Mouse (Mus musculus) retina, embryonic 14.5 days (tissue): ENCODE results near the gene Tbc1d21.

Source experiments
- DNase-seq: peaks from one replicate; pipeline ENCODE4 v3.0.0-alpha.2; 2015; ENCODE audit warnings: low spot score

Tbc1d21 gene

DNA sequence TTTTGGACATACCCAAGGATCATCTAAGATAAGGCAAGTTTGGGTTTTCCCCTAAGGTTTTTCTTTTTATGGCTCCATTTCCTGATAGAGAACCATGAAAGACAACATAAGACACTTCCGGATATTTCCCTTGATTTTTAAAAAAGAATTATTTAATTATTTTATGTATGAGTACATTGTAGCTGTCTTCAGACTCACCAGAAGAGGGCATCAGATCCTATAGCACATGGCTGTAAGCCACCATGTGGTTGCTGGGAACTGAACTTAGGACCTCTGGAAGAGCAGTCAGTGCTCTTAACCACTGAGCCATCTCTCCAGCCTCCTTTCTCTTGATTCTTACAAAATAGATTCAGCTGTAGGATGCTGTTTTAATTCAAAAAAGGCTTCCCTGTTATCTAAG, 28.5 kb downstream of the Tbc1d21 start:
- DNase-seq: no peak

DNA sequence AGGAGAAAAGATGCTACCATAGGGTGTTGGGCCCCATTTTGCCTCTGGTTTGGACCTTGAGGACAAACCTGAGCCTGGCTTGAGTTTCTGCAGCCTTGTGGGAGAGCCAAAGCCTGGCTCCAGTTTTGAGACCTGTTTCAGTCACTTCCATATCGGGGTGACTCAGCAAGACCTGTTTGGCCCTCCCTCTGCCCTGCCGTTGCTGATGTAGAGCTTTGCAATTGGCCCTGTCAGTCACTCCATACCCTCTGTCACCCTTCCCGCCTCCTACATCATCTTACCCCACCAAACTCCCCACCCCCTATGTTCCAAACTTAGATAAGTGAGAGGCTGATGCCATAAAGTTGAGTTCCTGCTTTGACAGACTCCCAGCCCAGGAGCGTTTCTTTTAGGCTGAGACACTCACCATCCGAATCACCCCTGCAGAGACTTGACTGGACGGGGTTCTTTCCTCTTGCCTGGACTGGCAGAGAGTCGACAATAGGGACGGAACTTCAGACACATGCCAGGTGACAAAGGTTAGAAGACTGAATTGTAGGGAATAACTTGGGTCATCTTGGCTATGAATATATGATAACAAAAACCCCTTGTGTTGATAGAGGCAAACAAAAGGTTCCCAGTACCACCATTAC, 33.5 kb downstream of the Tbc1d21 start:
- no peak for DNase-seq

GRCm38 (mm10) chr9:58331276-58331675, 39.0 kb downstream of the Tbc1d21 start:
- no peak for DNase-seq

- peak; percentile 79 for DNase-seq
Measured at GRCm38 (mm10) chr9:58330293-58330692, 40.0 kb downstream of the Tbc1d21 start.

DNA sequence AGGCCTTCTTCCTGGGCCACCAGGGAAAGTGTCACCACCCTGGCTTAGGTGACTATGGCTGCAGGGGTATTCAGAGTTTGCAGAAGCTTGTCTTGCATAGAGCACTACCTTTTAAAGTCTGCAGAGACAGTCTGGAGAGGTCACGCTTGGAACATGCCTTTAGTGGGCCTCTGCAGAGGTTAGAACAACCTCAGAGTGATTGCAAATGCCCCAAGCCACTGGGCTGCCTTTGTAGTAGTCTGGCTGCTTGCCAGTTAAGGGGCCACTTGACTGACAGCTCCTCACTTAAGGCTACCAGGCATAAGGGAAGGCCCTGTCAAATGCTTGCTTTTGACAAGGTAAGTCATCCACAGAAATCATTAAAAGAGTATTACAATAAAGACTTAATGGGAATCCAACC, 42.9 kb downstream of the Tbc1d21 start:
- no peak for DNase-seq

GRCm38 (mm10) chr9:58326477-58327180, 43.6 kb downstream of the Tbc1d21 start:
- no peak for DNase-seq

- no peak for DNase-seq
Measured at GRCm38 (mm10) chr9:58321681-58322080, 48.6 kb downstream of the Tbc1d21 start.

DNA sequence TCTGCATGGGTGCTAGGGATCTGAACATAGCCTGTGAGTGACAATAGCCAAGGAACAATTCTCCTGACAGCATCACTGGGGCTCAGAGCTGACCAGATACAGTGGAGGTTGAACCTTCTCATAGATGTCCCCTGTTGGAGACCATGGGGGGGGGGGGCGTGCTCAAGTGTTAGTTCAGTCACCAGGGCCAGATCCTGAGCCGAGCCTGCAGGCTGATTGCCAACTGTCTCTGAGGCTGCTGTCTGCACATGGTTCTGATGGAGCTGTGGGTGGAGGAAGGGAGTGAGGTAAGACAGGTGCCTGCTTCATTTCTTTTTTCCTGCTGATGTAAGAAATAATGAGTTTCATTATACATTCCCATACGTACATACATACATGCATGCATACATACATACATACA, 51.9 kb downstream of the Tbc1d21 start:
- DNase-seq: no peak

DNA sequence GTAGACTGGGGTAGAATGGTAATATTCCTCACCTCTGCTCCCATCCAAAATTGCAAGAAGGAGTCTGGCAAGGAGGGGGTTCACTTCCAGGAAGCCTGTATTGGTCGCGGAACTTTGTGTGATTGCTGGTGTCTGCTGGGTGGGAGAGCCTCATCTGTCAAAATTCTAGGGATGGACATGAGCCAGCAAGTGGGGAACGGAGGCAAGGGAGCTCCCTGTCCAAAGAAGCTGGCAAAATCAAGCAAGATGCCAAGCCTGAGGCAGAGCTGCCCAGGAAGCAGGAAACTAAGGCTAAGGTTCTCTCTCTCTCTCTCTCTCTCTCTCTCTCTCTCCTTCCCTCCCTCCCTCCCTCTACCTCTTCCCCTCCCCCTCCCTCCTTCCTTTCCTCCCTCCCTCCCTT, 52.9 kb downstream of the Tbc1d21 start:
- no peak for DNase-seq

DNA sequence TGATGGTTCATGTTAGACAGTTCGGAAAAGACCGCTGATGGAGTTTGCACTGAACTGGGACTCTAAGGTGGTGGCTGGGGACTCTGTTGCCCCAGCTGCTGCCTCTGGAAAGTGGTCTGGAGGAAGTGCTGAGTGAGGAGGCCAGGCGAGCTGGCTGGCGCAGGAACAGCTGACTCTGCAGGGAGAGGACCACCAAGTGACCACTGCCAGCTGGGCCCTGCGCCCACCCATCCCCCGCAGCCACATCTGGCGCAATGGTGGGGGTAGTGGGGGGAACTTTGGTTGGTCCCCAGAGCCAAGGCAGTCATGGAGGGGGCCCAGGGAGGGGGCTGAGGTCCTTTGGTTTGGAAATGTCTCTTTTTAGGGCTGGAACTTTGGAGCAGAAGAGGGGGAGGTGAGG, 53.5 kb downstream of the Tbc1d21 start:
- DNase-seq: no peak

GRCm38 (mm10) chr9:58315850-58316249, 54.4 kb downstream of the Tbc1d21 start:
- DNase-seq: no peak

DNA sequence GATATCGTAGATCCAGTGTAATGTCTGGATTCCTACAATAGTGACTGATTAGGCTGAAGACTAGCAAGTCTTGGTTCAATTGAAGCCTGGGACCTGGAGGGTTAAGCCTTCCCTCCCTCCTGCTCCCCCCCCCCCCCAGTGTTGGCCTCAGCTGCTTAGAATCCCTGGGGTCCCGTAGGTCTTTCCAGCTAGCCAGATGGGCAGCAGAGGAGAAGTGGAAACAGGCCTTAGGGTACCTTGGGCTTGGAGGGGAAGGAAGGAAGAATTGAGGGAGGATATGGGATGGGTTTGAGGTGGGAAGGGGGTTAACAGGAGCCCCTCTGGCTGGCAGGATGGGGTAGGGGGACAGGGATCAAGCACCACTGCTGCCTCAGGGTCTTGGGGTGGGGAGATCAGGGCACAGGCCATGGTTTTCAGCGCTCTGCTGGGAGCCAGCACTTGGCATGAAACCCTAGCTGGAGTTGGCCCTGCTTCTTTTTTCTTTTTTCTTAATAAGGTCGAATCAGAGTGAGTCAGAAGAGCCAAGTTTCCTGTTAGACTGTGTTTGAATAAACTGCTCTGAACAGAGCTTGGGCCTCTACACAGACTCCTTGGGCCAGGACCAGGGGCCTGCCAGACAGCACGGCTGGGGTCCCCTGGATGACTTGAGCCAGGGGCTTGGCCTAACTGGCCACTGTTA, 55.4 kb downstream of the Tbc1d21 start:
- no peak for DNase-seq

DNA sequence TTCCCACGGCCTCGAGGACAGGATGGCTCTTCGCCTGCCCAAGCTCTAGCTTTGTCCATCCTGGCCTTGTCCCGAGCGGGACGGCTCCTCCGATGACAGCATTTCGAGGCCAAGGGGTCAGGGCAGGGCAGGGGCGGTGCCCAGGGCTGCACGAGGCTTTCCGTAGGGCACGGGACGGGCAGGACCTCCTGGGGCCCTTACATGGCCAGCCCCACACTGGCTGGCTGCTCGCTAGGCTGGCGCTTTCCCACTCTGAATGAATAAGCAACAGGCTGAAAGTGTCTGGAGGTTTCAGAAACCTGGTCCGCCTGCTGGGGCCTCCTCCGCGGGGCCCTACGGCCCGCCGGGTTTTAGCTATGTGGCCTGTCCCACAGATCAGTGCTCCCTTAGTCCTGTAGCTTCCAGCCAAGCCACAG, 57.3 kb downstream of the Tbc1d21 start, which contains the start of gene Loxl1:
TSS of gene Loxl1 (minus strand) at position 243 of the 416 bp plus-strand sequence.
- peak; percentile 77 for DNase-seq

GRCm38 (mm10) chr9:58312196-58312943, 57.9 kb downstream of the Tbc1d21 start:
- no peak for DNase-seq

GRCm38 (mm10) chr9:58311191-58311910, 58.9 kb downstream of the Tbc1d21 start:
- DNase-seq: no peak

- DNase-seq: no peak
Measured at GRCm38 (mm10) chr9:58310043-58310660, 60.1 kb downstream of the Tbc1d21 start.
